Mouse (Mus musculus) adrenal gland, postnatal 10 days (tissue): ENCODE data around the gene Olfr522. TPM values are rescaled to one million over a fixed set of nuclear protein-coding genes. Genes with fewer than 3 reads are reported as not detected.
A peak's percentile ranks its signal among the peaks of the same experiment; 100 is the strongest.
"Not testable (repeated sequence)": the region's sequence is repeated elsewhere in the genome, so short reads cannot be mapped to it uniquely, and the experiment has no call there.

Experiments
- DNase-seq: peaks from one replicate; pipeline ENCODE4 v3.0.0; 2021; ENCODE audit warnings: mixed read lengths
- total RNA-seq, 2 experiments: library from RNA; stranded (reverse); gene quantifications; 2 replicates each; pipeline ENCODE4 v1.2.3; 2021

Gene Olfr522
- total RNA-seq, 2 experiments from 2014 or later = not detected

DNA sequence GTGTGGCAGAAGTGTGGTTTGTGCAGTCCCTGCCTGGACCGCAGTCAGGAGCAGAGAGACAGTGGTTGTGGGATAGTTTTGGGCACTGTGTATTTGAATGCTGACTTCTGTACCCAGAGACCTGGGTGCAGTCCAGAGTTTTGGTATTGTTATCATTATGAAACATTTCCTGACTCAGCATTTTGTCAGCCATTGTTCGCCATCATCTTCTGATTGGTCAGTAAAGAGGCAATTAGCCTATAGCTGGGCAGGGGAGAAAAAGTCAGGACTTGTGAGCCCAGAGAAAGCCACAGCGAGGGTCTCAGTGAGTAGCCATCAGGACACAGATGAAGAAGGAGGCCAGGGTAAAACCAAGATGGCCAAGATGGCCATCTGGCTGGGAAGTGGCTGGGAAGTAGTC is 4.2 kb downstream of the Olfr522 start:
- DNase-seq = no peak

GRCm38 (mm10) chr7:140154218-140154927 is 10.2 kb downstream of the Olfr522 start, which contains the start of gene Sprn:
Gene Sprn (minus strand): TSS chr7:140154877.
- DNase-seq = no peak

DNA sequence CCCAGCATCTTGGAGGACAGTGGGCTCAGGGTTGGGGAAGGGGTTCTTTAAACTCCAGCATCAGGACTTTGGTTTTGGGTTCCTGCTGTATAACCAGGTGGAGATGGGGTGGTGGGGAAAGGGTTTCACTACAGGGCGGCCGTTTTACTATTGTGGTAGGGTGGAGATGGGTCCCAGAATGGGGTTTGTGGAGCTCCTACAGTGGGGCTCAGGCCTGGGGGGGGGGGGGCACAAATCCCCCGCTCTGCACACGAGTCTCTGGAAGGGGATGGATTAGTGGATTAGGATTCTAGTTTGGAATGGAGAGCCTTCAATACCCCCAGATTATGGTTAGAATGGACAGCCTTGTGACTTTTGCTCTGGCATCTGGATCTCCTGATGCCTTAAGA is 10.7 kb downstream of the Olfr522 start:
- DNase-seq = no peak

DNA sequence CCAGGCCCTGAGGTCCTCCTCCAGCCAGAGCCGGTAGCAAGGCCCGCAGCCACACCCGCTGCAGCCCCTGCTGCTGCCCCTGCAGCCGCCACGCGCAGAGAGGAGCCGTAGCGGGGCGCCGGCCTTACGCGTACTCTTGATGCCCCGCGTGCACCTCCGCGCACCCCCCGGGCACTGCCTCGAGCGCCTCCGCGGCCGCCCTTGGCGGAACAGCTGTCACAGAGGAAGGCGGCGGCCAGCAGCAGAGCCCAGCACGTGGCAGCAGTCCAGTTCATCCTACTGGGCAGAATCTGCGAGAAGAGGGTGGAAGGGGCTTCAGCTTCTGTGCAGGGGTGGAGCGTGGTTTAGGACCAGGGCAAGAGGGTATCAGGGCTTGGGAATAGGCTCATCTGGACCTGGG is 11.2 kb downstream of the Olfr522 start:
- peak; percentile 51 for DNase-seq

DNA sequence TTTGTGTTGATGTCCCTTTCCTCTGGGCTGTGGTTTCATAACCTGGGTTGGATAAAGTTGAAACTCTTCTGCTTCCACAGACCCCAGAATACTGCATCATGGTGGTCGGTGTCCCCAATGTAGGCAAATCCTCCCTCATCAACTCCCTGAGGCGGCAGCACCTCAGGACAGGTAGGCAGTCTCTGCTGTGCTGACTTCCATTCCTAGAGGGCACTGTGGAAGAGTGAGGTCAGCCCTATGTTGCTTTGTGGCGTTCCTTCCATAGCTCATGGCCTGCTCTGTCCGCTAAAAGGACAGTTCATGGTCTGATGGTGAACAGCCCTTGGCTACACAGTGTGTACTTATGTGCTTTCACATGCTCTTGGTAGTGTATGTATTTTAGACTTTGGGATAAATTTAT is 20.0 kb downstream of the Olfr522 start:
- DNase-seq = no peak

DNA sequence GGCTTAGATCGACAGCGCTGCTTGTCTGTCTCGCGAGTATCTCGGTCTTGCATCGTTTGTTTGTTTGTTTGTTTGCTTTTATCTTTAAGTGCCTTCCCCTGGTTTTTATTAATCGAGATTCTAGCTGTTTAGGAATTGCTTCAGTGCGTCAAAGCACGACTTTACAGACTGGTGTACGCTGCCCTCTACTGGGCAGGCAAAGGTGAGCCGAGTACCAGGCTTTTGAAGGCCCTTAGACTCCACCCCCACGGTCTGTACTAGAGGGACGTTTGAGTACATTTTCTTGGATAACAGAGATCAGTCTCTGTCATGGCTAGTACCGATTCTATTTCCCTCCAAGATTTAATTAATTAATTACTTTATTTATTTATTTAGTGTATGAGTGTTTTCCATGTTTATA is 23.2 kb downstream of the Olfr522 start:
- peak; percentile 81 for DNase-seq

DNA sequence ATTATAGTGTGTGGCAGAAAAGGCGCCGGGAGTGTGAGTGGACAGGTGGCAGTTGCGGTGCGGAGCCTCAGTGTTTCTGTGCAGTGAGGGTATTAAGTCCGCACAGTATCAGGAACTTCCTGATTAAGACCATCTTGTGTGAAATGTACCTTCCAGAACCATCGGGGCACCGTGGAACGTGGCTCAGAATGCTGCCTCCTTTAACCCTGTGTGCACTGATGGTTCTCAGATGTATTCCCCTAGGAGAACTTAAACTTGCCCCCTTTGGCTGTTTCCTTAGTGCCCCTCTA is 26.6 kb downstream of the Olfr522 start:
- no peak for DNase-seq

DNA sequence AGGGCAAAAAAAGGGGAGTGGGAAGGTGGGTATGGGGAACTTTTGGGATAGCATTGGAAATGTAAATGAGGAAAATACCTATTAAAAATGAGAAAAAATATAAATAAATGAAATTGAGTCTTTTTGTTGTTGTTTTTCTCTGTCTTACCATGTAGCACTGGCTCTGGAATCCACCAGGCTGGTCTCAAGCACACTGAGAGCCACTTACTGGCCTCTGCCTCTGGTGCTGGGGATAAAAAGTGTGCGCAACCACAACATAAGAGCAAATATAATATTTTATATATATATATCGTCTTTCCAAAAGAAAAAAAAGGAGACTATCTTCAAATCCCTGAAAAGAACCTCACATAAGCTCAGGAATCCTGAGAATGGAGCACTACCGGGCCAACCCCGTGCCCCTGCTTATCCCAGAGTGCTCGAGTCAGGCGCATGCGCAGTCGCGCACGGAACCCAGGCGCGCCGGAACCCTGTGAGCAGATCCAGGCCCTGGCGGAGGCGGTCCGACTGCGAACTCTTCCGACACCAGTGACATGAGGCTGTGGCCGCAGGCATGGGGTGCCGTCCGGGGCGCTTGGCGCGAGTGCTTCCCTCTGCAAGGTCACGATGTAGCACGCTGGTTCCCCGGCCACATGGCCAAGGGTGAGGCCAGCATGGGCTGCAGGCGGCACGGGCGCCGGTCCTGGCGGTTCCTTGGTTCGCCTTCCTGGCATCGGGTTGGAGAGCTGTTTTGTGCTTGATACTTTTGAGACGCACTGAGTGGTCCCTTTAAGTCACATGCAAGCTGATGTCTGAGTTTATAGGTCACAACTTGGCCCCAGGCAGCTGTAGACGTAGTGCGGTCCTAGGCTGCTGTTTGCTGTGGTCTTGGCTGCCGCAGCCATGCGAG is 27.2 kb downstream of the Olfr522 start, which contains the start of gene Mtg1:
Mtg1 (plus strand) TSS at position 430 of the 886 bp plus-strand sequence.
- peak; percentile 97 for DNase-seq

- peak; percentile 50 for DNase-seq
These were observed 29.3 kb downstream of the Olfr522 start for GRCm38 (mm10) chr7:140135106-140135770.

GRCm38 (mm10) chr7:140134033-140134432 is 30.5 kb downstream of the Olfr522 start:
- DNase-seq = not testable (repeated sequence)

GRCm38 (mm10) chr7:140132184-140132583 is 32.4 kb downstream of the Olfr522 start:
- not testable (repeated sequence) for DNase-seq

DNA sequence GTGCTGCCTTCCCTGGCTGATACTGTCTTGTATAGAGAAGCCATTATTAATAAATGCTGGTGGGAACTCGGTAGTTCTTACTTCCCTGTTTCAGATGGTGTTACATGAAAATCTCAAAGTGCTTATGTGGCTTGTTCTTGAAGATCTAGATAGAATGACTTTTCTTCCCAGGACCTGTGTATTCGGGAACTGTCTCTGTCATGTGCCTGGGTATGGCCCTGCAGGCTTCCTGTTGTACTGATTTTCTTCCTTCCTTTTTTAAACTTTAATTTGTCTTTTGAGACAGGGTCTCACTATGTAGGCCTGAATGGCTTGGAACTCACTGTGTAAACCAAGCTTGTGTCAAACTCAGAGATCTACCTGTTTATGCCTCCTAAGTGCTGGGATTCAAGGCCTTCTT is 36.7 kb downstream of the Olfr522 start:
- DNase-seq = no peak

DNA sequence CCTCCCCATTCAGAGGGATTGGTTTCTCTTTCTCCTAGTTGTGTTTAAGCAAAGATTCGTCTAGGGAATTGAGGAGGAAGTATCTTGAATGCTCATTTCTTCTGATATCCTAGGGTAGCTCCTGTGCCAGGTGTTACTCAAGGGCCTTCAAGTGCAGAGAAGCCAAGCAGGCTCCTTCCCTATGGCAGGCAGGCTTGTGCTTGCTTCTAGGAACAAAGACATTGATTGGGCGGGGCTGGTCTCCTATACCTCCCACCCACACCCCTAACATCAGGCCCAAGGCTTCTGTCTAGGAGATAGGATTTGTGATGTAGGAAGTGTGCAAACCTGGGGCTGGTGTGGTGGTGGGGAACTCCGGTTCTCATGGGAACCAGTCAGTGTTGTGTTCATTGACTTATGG is 37.6 kb downstream of the Olfr522 start:
- no peak for DNase-seq

GRCm38 (mm10) chr7:140126022-140126350 is 38.6 kb downstream of the Olfr522 start:
- no peak for DNase-seq

GRCm38 (mm10) chr7:140125278-140126021 is 39.1 kb downstream of the Olfr522 start:
- DNase-seq = peak; percentile 98

GRCm38 (mm10) chr7:140124382-140124781 is 40.2 kb downstream of the Olfr522 start:
- no peak for DNase-seq

GRCm38 (mm10) chr7:140122765-140123164 is 41.8 kb downstream of the Olfr522 start:
- DNase-seq = no peak

DNA sequence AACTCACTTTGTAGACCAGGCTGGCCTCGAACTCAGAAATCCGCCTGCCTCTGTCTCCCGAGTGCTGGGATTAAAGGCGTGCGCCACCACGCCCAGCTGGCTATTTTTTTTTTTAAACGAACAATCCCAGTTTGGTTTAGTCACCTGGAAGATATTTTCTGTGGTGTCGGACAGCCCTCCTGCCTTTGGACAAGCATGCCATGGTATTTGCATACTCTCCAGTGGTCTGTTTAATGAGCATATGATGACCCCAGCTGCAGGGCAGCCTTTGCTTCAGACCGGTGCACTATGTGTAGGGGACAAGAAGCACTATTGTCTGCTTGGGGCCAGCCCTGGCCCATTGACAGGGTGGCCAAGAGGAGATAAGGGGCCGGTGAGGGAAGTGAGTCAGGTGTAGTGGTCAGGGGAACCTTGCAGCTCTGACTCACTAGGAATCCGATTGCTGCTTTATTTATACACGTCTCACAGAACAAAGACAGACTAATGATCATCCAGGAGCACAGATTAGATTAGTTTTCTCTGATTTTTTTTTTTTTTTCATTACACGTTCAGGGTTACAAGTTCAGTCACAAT is 43.1 kb downstream of the Olfr522 start:
- no peak for DNase-seq

- DNase-seq = no peak
These were observed 44.1 kb downstream of the Olfr522 start for GRCm38 (mm10) chr7:140120484-140120883.

GRCm38 (mm10) chr7:140116329-140117054 is 48.1 kb downstream of the Olfr522 start, which contains the start of gene Echs1:
Gene Echs1 (minus strand): TSS chr7:140116476.
- peak; percentile 96 for DNase-seq
